Mouse (Mus musculus): ENCODE measurements around the gene Gm21830. TPM values are rescaled to one million over a fixed set of nuclear protein-coding genes. Genes with fewer than 3 reads are reported as not detected.
"Not testable (repeated sequence)": the region's sequence is repeated elsewhere in the genome, so short reads cannot be mapped to it uniquely, and the experiment has no call there.

Gene Gm21830
- polyA plus RNA-seq (2014; fragmentation: Nextera tagmentation; extraction: Ambion mirVana) = not detected in 2 replicates

- not testable (repeated sequence) for H3K9me3 ChIP-seq (ENCODE audit: control insufficient read depth, low read length); H3K36me3 ChIP-seq (ENCODE audit: control insufficient read depth, insufficient read depth, low read length); DNase-seq (ENCODE audit: low spot score); H3K4me2 ChIP-seq (ENCODE audit: low read depth, severe bottlenecking); H3K4me1 ChIP-seq (ENCODE audit: control insufficient read depth, insufficient read depth, low read length); ATAC-seq (ENCODE audit: insufficient number of reproducible peaks, low FRiP score, low TSS enrichment, low read depth); H3K27ac ChIP-seq (replicated peaks; ENCODE audit: low read depth, low read length); H3K9ac ChIP-seq (ENCODE audit: low read length); H3K27me3 ChIP-seq (ENCODE audit: control insufficient read depth, insufficient read depth, low read length); H3K4me3 ChIP-seq (ENCODE audit: low read depth, low read length)
- WGBS = no CpG with 5 or more reads among the region's 1 CpGs
Measured at GRCm38 (mm10) chr2:67413425-67413824, at the start of gene Gm21830. Gene Gm21830 (plus strand): TSS chr2:67413725.

- H3K4me3 ChIP-seq (ENCODE audit: low read depth, low read length) = no peak overlapping the region
- DNase-seq (ENCODE audit: low spot score) (no peak), ATAC-seq (ENCODE audit: insufficient number of reproducible peaks, low FRiP score, low TSS enrichment, low read depth) (no peak)
- H3K27ac ChIP-seq (replicated peaks; ENCODE audit: low read depth, low read length) = no peak overlapping the region
- no peaks in the 10 kb centered on the region for H3K9me3 ChIP-seq (ENCODE audit: control insufficient read depth, low read length)
- H3K27me3 ChIP-seq (ENCODE audit: control insufficient read depth, insufficient read depth, low read length) = no peaks in the 10 kb centered on the region
- H3K4me1 ChIP-seq (ENCODE audit: control insufficient read depth, insufficient read depth, low read length) = no peaks in the 10 kb centered on the region
- no peaks in the 10 kb centered on the region for H3K36me3 ChIP-seq (ENCODE audit: control insufficient read depth, insufficient read depth, low read length)
- 73% methylated on average over 2 of the region's 2 CpGs for WGBS
- no peak overlapping the region for H3K4me2 ChIP-seq (ENCODE audit: low read depth, severe bottlenecking)
- no peak overlapping the region for H3K9ac ChIP-seq (ENCODE audit: low read length)
Measured at GRCm38 (mm10) chr2:67364506-67364905, 49.0 kb upstream of the Gm21830 start.

- no peaks in the 10 kb centered on the region for H3K27me3 ChIP-seq (ENCODE audit: control insufficient read depth, insufficient read depth, low read length)
- H3K9me3 ChIP-seq (ENCODE audit: control insufficient read depth, low read length) = no peaks in the 10 kb centered on the region
- WGBS = 69% methylated on average over 3 of the region's 3 CpGs
- no peak overlapping the region for H3K27ac ChIP-seq (replicated peaks; ENCODE audit: low read depth, low read length)
- ATAC-seq (ENCODE audit: insufficient number of reproducible peaks, low FRiP score, low TSS enrichment, low read depth) = no peak
- no peak overlapping the region for H3K4me2 ChIP-seq (ENCODE audit: low read depth, severe bottlenecking)
- no peaks in the 10 kb centered on the region for H3K36me3 ChIP-seq (ENCODE audit: control insufficient read depth, insufficient read depth, low read length)
- no peak for DNase-seq (ENCODE audit: low spot score)
- H3K4me1 ChIP-seq (ENCODE audit: control insufficient read depth, insufficient read depth, low read length) = no peaks in the 10 kb centered on the region
- H3K4me3 ChIP-seq (ENCODE audit: low read depth, low read length) = no peak overlapping the region
- H3K9ac ChIP-seq (ENCODE audit: low read length) = no peak overlapping the region
Measured at GRCm38 (mm10) chr2:67378504-67378903, 35.0 kb upstream of the Gm21830 start.

- ATAC-seq (ENCODE audit: insufficient number of reproducible peaks, low FRiP score, low TSS enrichment, low read depth) = no peak
- DNase-seq (ENCODE audit: low spot score) = no peak
- Histone ChIP-seq H3K4me2 (ENCODE audit: low read depth, severe bottlenecking) (no peak overlapping the region), H3K27me3 (ENCODE audit: control insufficient read depth, insufficient read depth, low read length) (no peaks in the 10 kb centered on the region), H3K27ac (replicated peaks; ENCODE audit: low read depth, low read length) (no peak overlapping the region), H3K4me1 (ENCODE audit: control insufficient read depth, insufficient read depth, low read length) (no peaks in the 10 kb centered on the region), H3K4me3 (ENCODE audit: low read depth, low read length) (no peak overlapping the region), H3K36me3 (ENCODE audit: control insufficient read depth, insufficient read depth, low read length) (no peaks in the 10 kb centered on the region), H3K9me3 (ENCODE audit: control insufficient read depth, low read length) (no peaks in the 10 kb centered on the region), H3K9ac (ENCODE audit: low read length) (no peak overlapping the region)
Measured at GRCm38 (mm10) chr2:67420853-67421252, 7.3 kb downstream of the Gm21830 start.

- Histone ChIP-seq H3K36me3 (ENCODE audit: control insufficient read depth, insufficient read depth, low read length) (no peaks in the 10 kb centered on the region), H3K27ac (replicated peaks; ENCODE audit: low read depth, low read length) (no peak overlapping the region), H3K4me2 (ENCODE audit: low read depth, severe bottlenecking) (no peak overlapping the region), H3K9ac (ENCODE audit: low read length) (no peak overlapping the region), H3K4me3 (ENCODE audit: low read depth, low read length) (no peak overlapping the region), H3K27me3 (ENCODE audit: control insufficient read depth, insufficient read depth, low read length) (no peaks in the 10 kb centered on the region), H3K9me3 (ENCODE audit: control insufficient read depth, low read length) (no peaks in the 10 kb centered on the region), H3K4me1 (ENCODE audit: control insufficient read depth, insufficient read depth, low read length) (no peaks in the 10 kb centered on the region)
- no peak for ATAC-seq (ENCODE audit: insufficient number of reproducible peaks, low FRiP score, low TSS enrichment, low read depth)
- 84% methylated on average over 1 of the region's 1 CpGs for whole genome bisulfite sequencing
- no peak for DNase-seq (ENCODE audit: low spot score)
Measured at GRCm38 (mm10) chr2:67422799-67423198, 9.3 kb downstream of the Gm21830 start.

GRCm38 (mm10) chr2:67433081-67433480, 19.6 kb downstream of the Gm21830 start, which contains the start of gene Gm26727:
Gene Gm26727 (minus strand): TSS chr2:67433181.
- Histone ChIP-seq H3K4me3 (ENCODE audit: low read depth, low read length) (no peak within 1 kb of the TSS), H3K4me2 (ENCODE audit: low read depth, severe bottlenecking) (no peak within 1 kb of the TSS), H3K36me3 (ENCODE audit: control insufficient read depth, insufficient read depth, low read length) (no peaks in the 10 kb centered on the region), H3K4me1 (ENCODE audit: control insufficient read depth, insufficient read depth, low read length) (no peaks in the 10 kb centered on the region), H3K9me3 (ENCODE audit: control insufficient read depth, low read length) (no peaks in the 10 kb centered on the region), H3K27me3 (ENCODE audit: control insufficient read depth, insufficient read depth, low read length) (no peaks in the 10 kb centered on the region), H3K27ac (replicated peaks; ENCODE audit: low read depth, low read length) (no peak within 1 kb of the TSS), H3K9ac (ENCODE audit: low read length) (no peak within 1 kb of the TSS)
- WGBS = 64% methylated on average over 2 of the region's 2 CpGs
- ATAC-seq (ENCODE audit: insufficient number of reproducible peaks, low FRiP score, low TSS enrichment, low read depth) (no peak), DNase-seq (ENCODE audit: low spot score) (no peak)

GRCm38 (mm10) chr2:67438309-67438708, 24.8 kb downstream of the Gm21830 start:
- H3K27me3 ChIP-seq (ENCODE audit: control insufficient read depth, insufficient read depth, low read length) = no peaks in the 10 kb centered on the region
- H3K4me1 ChIP-seq (ENCODE audit: control insufficient read depth, insufficient read depth, low read length) = no peaks in the 10 kb centered on the region
- H3K27ac ChIP-seq (replicated peaks; ENCODE audit: low read depth, low read length) = no peak overlapping the region
- no peak for DNase-seq (ENCODE audit: low spot score)
- no peaks in the 10 kb centered on the region for H3K36me3 ChIP-seq (ENCODE audit: control insufficient read depth, insufficient read depth, low read length)
- H3K4me3 ChIP-seq (ENCODE audit: low read depth, low read length) = no peak overlapping the region
- H3K9me3 ChIP-seq (ENCODE audit: control insufficient read depth, low read length) = no peaks in the 10 kb centered on the region
- no peak overlapping the region for H3K4me2 ChIP-seq (ENCODE audit: low read depth, severe bottlenecking)
- H3K9ac ChIP-seq (ENCODE audit: low read length) = no peak overlapping the region
- 88% methylated on average over 8 of the region's 8 CpGs for WGBS
- no peak for ATAC-seq (ENCODE audit: insufficient number of reproducible peaks, low FRiP score, low TSS enrichment, low read depth)

- Histone ChIP-seq H3K27me3 (ENCODE audit: control insufficient read depth, insufficient read depth, low read length) (no peaks in the 10 kb centered on the region), H3K4me3 (ENCODE audit: low read depth, low read length) (no peak within 1 kb of the TSS), H3K27ac (replicated peaks; ENCODE audit: low read depth, low read length) (no peak within 1 kb of the TSS), H3K4me2 (ENCODE audit: low read depth, severe bottlenecking) (no peak within 1 kb of the TSS), H3K36me3 (ENCODE audit: control insufficient read depth, insufficient read depth, low read length) (no peaks in the 10 kb centered on the region), H3K9me3 (ENCODE audit: control insufficient read depth, low read length) (no peaks in the 10 kb centered on the region), H3K9ac (ENCODE audit: low read length) (no peak within 1 kb of the TSS), H3K4me1 (ENCODE audit: control insufficient read depth, insufficient read depth, low read length) (no peaks in the 10 kb centered on the region)
- ATAC-seq (ENCODE audit: insufficient number of reproducible peaks, low FRiP score, low TSS enrichment, low read depth) = no peak
- 83% methylated on average over 3 of the region's 3 CpGs for WGBS
- DNase-seq (ENCODE audit: low spot score) = no peak
Measured at GRCm38 (mm10) chr2:67445780-67446179, 32.3 kb downstream of the Gm21830 start, which contains the start of gene Xirp2. Gene Xirp2 (plus strand): TSS chr2:67446002.

- H3K27ac ChIP-seq (replicated peaks; ENCODE audit: low read depth, low read length) = no peak overlapping the region
- H3K9ac ChIP-seq (ENCODE audit: low read length) = no peak overlapping the region
- H3K36me3 ChIP-seq (ENCODE audit: control insufficient read depth, insufficient read depth, low read length) = no peaks in the 10 kb centered on the region
- WGBS = 91% methylated on average over 1 of the region's 1 CpGs
- no peaks in the 10 kb centered on the region for H3K4me1 ChIP-seq (ENCODE audit: control insufficient read depth, insufficient read depth, low read length)
- H3K27me3 ChIP-seq (ENCODE audit: control insufficient read depth, insufficient read depth, low read length) = no peaks in the 10 kb centered on the region
- H3K4me3 ChIP-seq (ENCODE audit: low read depth, low read length) = no peak overlapping the region
- no peak for ATAC-seq (ENCODE audit: insufficient number of reproducible peaks, low FRiP score, low TSS enrichment, low read depth)
- H3K4me2 ChIP-seq (ENCODE audit: low read depth, severe bottlenecking) = no peak overlapping the region
- no peaks in the 10 kb centered on the region for H3K9me3 ChIP-seq (ENCODE audit: control insufficient read depth, low read length)
- no peak for DNase-seq (ENCODE audit: low spot score)
Measured at GRCm38 (mm10) chr2:67446772-67447171, 33.2 kb downstream of the Gm21830 start.

All from limb, embryonic 11.5 days (tissue).